Mouse (Mus musculus): ENCODE results near the gene Ugcg.

Gene Ugcg

GRCm38 (mm10) chr4:59231266-59232055, 42.4 kb downstream of the Ugcg start:
- DNase-seq (ENCODE audit: low spot score) = peak; percentile 22

GRCm38 (mm10) chr4:59234014-59234413, 45.0 kb downstream of the Ugcg start:
- DNase-seq (ENCODE audit: low spot score) = no peak

- DNase-seq (ENCODE audit: low spot score) = no peak
Observed at GRCm38 (mm10) chr4:59234451-59235216, 45.6 kb downstream of the Ugcg start.

- DNase-seq (ENCODE audit: low spot score) = peak; percentile 20
Observed at GRCm38 (mm10) chr4:59236362-59236761, 47.3 kb downstream of the Ugcg start.

- DNase-seq (ENCODE audit: low spot score) = no peak
Observed at GRCm38 (mm10) chr4:59238641-59239311, 49.7 kb downstream of the Ugcg start.

- no peak for DNase-seq (ENCODE audit: low spot score)
Observed at GRCm38 (mm10) chr4:59239312-59239728, 50.3 kb downstream of the Ugcg start.

- DNase-seq (ENCODE audit: low spot score) = no peak
Observed at GRCm38 (mm10) chr4:59240160-59240559, 51.1 kb downstream of the Ugcg start.

GRCm38 (mm10) chr4:59241096-59241495, 52.0 kb downstream of the Ugcg start:
- no peak for DNase-seq (ENCODE audit: low spot score)

- no peak for DNase-seq (ENCODE audit: low spot score)
Observed at GRCm38 (mm10) chr4:59242221-59242620, 53.2 kb downstream of the Ugcg start.

GRCm38 (mm10) chr4:59243802-59244493, 54.9 kb downstream of the Ugcg start:
- peak; percentile 50 for DNase-seq (ENCODE audit: low spot score)

GRCm38 (mm10) chr4:59244791-59245555, 55.9 kb downstream of the Ugcg start:
- DNase-seq (ENCODE audit: low spot score) = no peak

GRCm38 (mm10) chr4:59245776-59246175, 56.7 kb downstream of the Ugcg start:
- DNase-seq (ENCODE audit: low spot score) = no peak

- no peak for DNase-seq (ENCODE audit: low spot score)
Observed at GRCm38 (mm10) chr4:59247545-59247944, 58.5 kb downstream of the Ugcg start.

- no peak for DNase-seq (ENCODE audit: low spot score)
Observed at GRCm38 (mm10) chr4:59248035-59248434, 59.0 kb downstream of the Ugcg start.

GRCm38 (mm10) chr4:59252386-59253054, 63.5 kb downstream of the Ugcg start:
- no peak for DNase-seq (ENCODE audit: low spot score)

GRCm38 (mm10) chr4:59253055-59253434, 64.0 kb downstream of the Ugcg start:
- no peak for DNase-seq (ENCODE audit: low spot score)

- DNase-seq (ENCODE audit: low spot score) = peak; percentile 80
Observed at GRCm38 (mm10) chr4:59254397-59254796, 65.3 kb downstream of the Ugcg start.

- no peak for DNase-seq (ENCODE audit: low spot score)
Observed at GRCm38 (mm10) chr4:59255988-59256387, 66.9 kb downstream of the Ugcg start.

GRCm38 (mm10) chr4:59257866-59258265, 68.8 kb downstream of the Ugcg start:
- DNase-seq (ENCODE audit: low spot score) = no peak

GRCm38 (mm10) chr4:59258771-59259170, 69.7 kb downstream of the Ugcg start:
- no peak for DNase-seq (ENCODE audit: low spot score)

GRCm38 (mm10) chr4:59259806-59260205, 70.7 kb downstream of the Ugcg start:
- no peak for DNase-seq (ENCODE audit: low spot score)
